Mouse (Mus musculus) cerebellum, adult 2 months (tissue): ENCODE results near the gene Col6a4. TPM values are rescaled to one million over a fixed set of nuclear protein-coding genes. Genes with fewer than 3 reads are reported as not detected.
A peak's percentile ranks its signal among the peaks of the same experiment; 100 is the strongest.

Experiments used
- DNase-seq, 2 experiments: peaks; one replicate each; pipeline ENCODE4 v3.0.0; 2021
- H3K27ac ChIP-seq: fragments of 200-500 bp; 2 replicates; pipeline ENCODE4 v1.5.1; 2012; ENCODE audit warnings: low read length, control low read depth, inconsistent platforms; ENCODE audit not compliant: insufficient read depth
- H3K27me3 ChIP-seq: fragments of 200-500 bp; 2 replicates; pipeline ENCODE4 v1.6.1; 2012; ENCODE audit warnings: inconsistent platforms, mild to moderate bottlenecking, low read length, moderate library complexity; ENCODE audit not compliant: control insufficient read depth, insufficient read depth
- H3K4me1 ChIP-seq: fragments of 200-500 bp; 2 replicates; pipeline ENCODE4 v1.6.1; 2011; ENCODE audit warnings: low read length; ENCODE audit not compliant: control insufficient read depth, insufficient read depth
- H3K4me3 ChIP-seq: fragments of 200-500 bp; replicated peaks from 2 replicates; pipeline ENCODE3; 2011; ENCODE audit warnings: mild to moderate bottlenecking, low read depth, low read length, control low read depth; ENCODE audit not compliant: insufficient read depth
- CTCF ChIP-seq: fragments of 200-500 bp; IDR thresholded peaks from 2 replicates; pipeline ENCODE4 v1.5.1; 2011; ENCODE audit warnings: low read depth, mild to moderate bottlenecking, control low read depth, low read length, moderate library complexity, borderline replicate concordance; ENCODE audit not compliant: insufficient read depth
- POLR2A ChIP-seq: fragments of 200-500 bp; IDR thresholded peaks from 2 replicates; pipeline ENCODE4 v1.6.1; 2011; ENCODE audit warnings: low read length, control low read depth, borderline replicate concordance; ENCODE audit not compliant: insufficient read depth
- WGBS: fragments of 180-500 bp; shearing (Covaris S2); methylation state at CpG from one replicate; pipeline ENCODE4 v1.1.7; 2018; 5-methylcytosine and 5-hydroxymethylcytosine counted together
- polyA plus RNA-seq: library from polyadenylated mRNA; depleted of rRNA; stranded (reverse); fragments of >200 nt; gene quantifications from 2 replicates; pipeline ENCODE4 v1.2.3, GENCODE M21; 2012

Gene Col6a4
- polyA plus RNA-seq, 1 experiment: 1.1 TPM

- 90% methylated on average over 4 of the region's 4 CpGs for WGBS
- Histone ChIP-seq H3K4me3 (no peak overlapping the region), H3K27me3 (no peaks in the 10 kb centered on the region), H3K27ac (no peak overlapping the region), H3K4me1 (no peaks in the 10 kb centered on the region)
- no peak for TF ChIP-seq CTCF
- TF ChIP-seq POLR2A: no peak
- DNase-seq: no peak
These were observed 43.1 kb downstream of the Col6a4 start for GRCm38 (mm10) chr9:106053446-106053845.

GRCm38 (mm10) chr9:106043921-106044503 is 52.6 kb downstream of the Col6a4 start:
- H3K4me1 ChIP-seq: no peaks in the 10 kb centered on the region
- H3K4me3 ChIP-seq: no peak overlapping the region
- H3K27ac ChIP-seq: no peak overlapping the region
- H3K27me3 ChIP-seq: no peaks in the 10 kb centered on the region
- 34% methylated on average over 9 of the region's 9 CpGs for WGBS
- DNase-seq: no peak
- TF ChIP-seq CTCF: no peak
- no peak for TF ChIP-seq POLR2A

DNA sequence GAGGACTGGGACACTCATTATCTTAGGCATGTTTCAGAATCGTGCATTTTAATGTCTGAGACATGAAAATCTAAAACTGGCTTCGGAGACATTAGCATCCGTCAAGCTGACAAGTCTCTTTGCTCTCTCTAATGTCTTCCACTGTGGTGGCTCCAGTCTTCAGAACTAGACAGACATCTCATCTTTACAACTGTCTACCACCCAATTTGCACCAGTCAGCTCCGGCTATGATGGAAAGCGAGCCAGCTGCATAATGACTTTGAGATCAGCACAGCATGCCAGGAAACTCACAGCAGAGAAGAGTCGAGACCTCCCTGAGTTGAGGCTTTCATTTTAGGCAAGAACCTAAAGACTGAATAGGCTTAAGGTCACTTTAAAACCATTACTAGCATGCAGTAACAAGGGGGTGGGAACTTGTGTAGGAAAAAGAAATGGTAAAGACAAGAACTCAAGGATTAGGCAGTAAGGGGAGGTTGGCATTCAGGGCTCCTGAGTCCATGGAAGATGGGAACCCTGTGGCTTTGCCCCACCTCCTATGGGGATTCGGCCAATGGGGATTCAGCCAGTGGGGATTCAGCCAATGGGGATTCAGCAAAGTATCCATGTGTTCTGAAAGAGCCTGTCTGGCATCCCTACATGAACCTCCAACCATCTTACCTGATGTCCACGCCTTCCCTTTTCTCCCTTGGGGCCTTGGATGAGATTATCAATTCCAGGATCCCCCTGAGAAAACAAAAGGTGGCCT is 56.5 kb downstream of the Col6a4 start:
- DNase-seq: no peak
- TF ChIP-seq CTCF (no peak), POLR2A (no peak)
- Histone ChIP-seq H3K27me3 (no peaks in the 10 kb centered on the region), H3K4me1 (no peaks in the 10 kb centered on the region), H3K27ac (no peak overlapping the region), H3K4me3 (no peak overlapping the region)
- 53% methylated on average over 8 of the region's 8 CpGs for WGBS

- DNase-seq: no peak
- no peak overlapping the region for H3K27ac ChIP-seq
- H3K4me1 ChIP-seq: no peaks in the 10 kb centered on the region
- TF ChIP-seq POLR2A (no peak), CTCF (no peak)
- 85% methylated on average over 1 of the region's 1 CpGs for WGBS
- no peak overlapping the region for H3K4me3 ChIP-seq
- H3K27me3 ChIP-seq: no peaks in the 10 kb centered on the region
These were observed 57.3 kb downstream of the Col6a4 start for GRCm38 (mm10) chr9:106039276-106039675.

- WGBS: 10% methylated on average over 4 of the region's 4 CpGs
- Histone ChIP-seq H3K27me3 (no peaks in the 10 kb centered on the region), H3K4me1 (no peaks in the 10 kb centered on the region), H3K27ac (no peak overlapping the region), H3K4me3 (no peak overlapping the region)
- TF ChIP-seq CTCF (0 out of 2 replicates have a peak, but pooled peaks have one; percentile 1), POLR2A (no peak)
- peak in 1 of 2 experiments; percentile 36 for DNase-seq
These were observed 57.7 kb downstream of the Col6a4 start for GRCm38 (mm10) chr9:106038865-106039264.

- no peak overlapping the region for H3K4me3 ChIP-seq
- DNase-seq: no peak
- H3K4me1 ChIP-seq: no peaks in the 10 kb centered on the region
- H3K27ac ChIP-seq: no peak overlapping the region
- no peaks in the 10 kb centered on the region for H3K27me3 ChIP-seq
- 92% methylated on average over 3 of the region's 3 CpGs for WGBS
- TF ChIP-seq POLR2A (no peak), CTCF (no peak)
These were observed 80.9 kb downstream of the Col6a4 start for GRCm38 (mm10) chr9:106015666-106016065.

DNA sequence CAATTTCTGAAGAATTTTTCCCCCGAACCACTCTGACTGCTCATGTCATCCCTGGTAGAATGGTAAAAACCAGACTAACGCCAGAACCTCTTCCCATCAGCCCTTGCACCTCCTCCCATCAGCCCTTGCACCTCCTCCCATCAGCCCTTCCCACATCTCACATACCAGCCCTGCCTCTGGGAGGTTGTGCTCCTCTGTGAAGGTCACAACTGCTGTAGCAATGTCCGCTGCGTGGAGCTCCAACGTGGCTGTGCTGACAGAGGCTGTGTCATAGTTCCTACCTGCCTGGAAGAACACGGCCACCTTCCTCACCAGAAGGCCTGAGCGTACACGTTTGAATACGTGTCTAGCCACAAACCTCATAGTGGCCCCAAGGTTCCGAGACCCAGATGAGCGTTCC is 83.4 kb downstream of the Col6a4 start:
- DNase-seq: no peak
- no peaks in the 10 kb centered on the region; the same call in 1 of the 2 replicates for H3K27me3 ChIP-seq
- no peak for TF ChIP-seq CTCF
- no peak for TF ChIP-seq POLR2A
- H3K27ac ChIP-seq: no peak overlapping the region
- H3K4me1 ChIP-seq: no peaks in the 10 kb centered on the region
- H3K4me3 ChIP-seq: no peak overlapping the region
- 92% methylated on average over 11 of the region's 11 CpGs for WGBS

- DNase-seq: no peak
- H3K4me3 ChIP-seq: no peak overlapping the region
- WGBS: 39% methylated on average over 11 of the region's 11 CpGs
- TF ChIP-seq CTCF: no peak
- TF ChIP-seq POLR2A: no peak
- H3K27ac ChIP-seq: no peak overlapping the region
- no peaks in the 10 kb centered on the region for H3K27me3 ChIP-seq
- no peaks in the 10 kb centered on the region for H3K4me1 ChIP-seq
These were observed 98.6 kb downstream of the Col6a4 start for GRCm38 (mm10) chr9:105997955-105998354.
